Mouse (Mus musculus) fat pad, adult 2 months (tissue): Measurements from ENCODE around the gene Sycp1.

Experiments
- DNase-seq: peaks from one replicate; pipeline ENCODE4 v3.0.0-alpha.2; 2011; ENCODE audit warnings: low read depth, low spot score; ENCODE audit errors: extremely low read depth

Sycp1 gene

DNA sequence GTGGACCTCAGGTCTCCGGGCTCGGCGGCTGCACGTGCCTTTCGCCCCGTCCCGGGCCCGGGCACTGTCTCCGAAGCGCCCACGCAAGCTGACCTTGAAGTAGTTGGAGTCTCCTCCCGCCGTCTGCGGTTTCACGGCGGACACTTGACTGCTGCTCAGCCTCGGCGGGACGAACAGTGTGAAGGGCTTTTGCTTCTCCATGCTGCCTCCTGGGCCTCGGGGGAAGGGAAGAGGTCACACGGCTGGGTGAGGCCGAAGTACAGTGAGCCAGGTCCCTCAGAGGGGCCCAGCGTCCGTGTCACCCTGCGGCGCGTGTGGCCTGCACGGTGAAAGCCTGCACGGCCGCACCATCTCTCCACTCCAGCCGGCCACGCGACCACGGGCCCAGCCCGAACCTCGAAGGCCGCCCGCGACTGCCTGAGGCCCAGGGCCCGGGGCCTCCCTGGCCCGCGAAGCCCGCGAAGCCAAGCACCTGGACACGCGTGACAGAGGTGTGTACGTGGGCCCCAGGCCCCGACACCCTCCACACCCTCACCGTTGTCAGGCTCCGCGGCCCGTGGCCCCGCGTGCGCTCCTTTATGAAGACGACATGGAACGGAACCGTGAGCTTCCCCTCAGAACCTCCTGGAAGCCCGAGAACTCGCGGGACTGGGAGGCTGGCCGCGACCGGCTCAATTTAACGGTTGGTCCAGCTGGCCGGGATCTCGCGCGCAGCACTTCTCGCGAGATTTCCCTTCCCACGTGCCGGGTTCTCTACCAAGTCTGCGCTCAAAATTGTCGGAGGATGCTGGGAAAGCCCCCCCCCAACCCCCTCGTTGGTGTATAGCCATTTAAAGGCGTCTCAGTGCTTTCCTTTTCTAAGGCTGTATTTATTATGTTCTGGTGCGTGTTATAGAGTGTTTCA lies at the start of gene Sycp1:
Sycp1 (minus strand) TSS at position 650 of the 904 bp plus-strand sequence.
- no peak for DNase-seq

DNA sequence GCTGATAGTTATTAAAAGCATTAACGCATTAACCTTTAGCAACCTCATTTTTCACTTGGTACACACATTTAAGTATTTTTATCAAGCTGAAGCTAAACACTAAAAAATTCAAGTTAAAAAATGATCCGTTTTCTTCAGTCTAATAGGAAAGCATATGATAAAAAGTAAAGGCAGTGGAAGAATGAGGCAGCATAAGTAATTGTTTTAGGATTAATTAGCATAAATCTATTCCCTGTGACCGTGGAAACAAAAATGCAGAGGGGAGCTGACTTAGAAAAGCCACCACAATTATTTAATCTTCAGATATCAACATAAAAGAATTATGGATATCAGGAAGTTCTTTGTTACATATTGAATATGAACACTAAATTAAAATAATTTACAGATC lies 44.4 kb upstream of the Sycp1 start:
- no peak for DNase-seq

DNA sequence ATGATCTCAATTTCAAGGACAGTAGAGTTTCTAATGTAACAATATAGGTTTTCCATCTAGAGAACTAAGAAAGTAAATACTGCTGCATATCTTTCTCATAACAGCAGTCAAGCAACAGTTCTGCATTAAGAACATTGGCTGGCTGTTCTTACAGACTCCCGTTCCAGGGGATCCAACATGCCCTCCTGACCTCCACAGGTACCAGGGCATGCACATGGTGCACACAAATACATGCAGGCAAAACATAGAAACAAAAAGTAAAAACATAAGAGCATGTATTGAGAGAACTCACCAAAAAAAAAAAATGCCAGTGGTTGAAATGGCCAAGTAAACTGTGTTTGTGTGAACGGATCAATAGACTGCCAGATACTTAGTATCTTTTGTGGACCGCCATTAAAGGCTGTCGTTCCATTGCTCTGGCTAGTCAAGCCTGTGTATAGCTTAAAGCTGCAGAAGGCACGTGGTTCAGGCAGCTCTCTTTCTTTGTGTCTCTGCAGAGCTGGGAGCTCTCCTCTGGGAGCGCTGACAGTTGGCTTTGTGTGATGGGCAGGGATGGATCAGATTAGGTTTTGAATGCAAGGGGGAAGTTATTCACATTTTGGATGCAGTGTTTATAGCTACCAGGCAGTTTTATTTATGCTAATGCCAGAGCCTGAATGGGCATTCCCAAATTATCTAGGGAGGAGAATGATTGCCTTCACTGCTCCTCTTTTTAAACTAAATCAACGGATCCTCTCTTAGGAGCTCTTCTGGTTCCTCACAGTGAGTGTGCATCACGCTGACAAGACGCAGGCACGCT lies 43.8 kb upstream of the Sycp1 start:
- DNase-seq, result no peak

DNA sequence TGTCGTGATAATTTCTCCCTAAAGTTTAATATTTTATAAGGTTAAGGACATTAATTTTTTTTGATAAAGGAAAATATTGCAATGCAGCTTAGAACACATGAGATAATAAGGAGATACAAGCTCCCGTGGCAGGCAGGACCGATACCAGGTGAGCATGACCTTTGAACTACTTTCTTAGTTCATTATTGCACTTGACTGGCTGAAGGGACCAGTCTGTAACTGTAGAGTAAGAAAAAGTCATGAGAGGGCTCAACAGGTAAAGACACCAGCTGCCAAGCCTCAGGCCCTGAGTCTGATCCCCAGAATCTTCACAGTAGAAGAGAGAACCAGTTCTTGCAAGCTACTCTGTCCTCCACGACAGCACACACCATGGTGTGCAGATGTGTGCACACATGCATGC lies 41.0 kb upstream of the Sycp1 start:
- no peak for DNase-seq

DNA sequence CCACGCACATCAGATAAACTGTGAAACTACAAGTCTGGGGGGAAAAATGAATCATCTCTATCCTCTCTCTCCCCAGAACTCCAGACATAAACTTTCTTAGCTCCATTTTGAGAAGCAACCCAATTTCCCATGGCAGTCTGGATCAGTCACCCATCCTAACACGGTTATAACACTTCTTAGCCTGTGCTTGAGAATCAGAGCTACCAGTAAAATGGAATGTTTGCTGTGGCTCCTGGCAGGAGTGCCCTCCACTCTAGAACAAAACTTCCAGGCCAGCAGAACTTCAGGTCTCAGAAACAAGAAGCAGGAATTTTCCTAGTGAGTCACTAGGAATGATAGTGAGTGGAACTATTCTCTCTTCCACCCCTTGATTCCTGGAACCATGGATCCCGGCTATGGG lies 34.6 kb upstream of the Sycp1 start:
- no peak for DNase-seq

DNA sequence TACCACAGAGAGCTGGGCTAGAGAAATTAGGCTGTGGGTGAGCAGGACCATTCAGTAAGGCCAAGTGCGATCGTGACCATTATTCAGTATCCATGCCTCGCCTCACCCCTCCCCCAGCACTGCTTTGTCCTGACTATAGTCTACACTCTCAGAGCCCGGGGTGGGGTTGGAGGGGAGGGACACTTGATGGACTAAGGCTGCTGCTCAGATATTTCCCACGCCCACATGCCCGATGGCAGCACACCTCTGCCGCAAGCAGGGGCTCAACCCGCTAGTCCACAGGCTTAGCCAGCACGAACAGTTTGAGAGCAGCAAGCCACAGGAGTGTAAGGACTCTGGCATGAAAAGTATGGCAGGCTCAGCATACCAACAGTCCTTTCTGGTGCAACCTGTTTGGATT lies 34.2 kb upstream of the Sycp1 start:
- no peak for DNase-seq

DNA sequence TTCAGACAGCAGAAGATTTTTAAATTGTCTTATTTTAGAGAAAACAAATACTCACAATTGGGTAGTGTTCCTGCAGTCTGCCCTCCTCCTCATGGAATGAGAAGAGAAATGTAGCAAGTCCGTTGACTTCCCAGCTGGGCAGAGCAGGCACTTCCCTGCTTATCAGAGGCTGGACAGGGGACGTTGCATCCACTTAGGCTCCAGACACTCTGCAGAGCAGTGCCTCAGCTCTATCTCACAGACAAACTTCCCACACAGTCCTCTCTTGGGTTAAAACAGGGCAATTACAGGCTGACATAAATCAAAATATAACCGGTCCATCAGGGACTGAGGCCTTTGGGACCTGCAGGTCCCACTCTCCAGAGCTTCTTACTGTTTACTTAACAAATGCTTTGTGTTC lies 28.1 kb upstream of the Sycp1 start, which contains the start of gene Nr1h5:
Nr1h5 (minus strand) TSS at position 101 of the 400 bp plus-strand sequence.
- DNase-seq, result no peak

DNA sequence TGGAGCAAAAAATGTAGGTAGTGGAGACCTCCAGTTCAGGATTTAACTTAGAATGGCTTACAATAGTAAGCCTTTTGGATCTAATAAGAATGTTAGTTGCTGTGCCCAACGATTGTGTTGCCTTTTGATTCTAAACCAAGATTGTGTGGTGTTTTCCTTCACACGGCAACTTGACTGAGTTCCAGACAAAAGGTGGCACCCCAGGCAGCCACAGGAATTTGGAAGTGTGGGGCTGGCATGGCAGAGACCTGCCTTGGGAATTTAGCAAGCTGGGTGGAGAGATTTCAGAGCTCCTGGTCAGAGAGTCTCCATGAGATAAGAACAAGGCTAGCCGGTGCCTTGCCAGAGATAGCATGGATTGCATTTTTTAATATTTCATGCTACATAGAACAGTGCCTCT lies 19.7 kb upstream of the Sycp1 start:
- DNase-seq, result no peak

DNA sequence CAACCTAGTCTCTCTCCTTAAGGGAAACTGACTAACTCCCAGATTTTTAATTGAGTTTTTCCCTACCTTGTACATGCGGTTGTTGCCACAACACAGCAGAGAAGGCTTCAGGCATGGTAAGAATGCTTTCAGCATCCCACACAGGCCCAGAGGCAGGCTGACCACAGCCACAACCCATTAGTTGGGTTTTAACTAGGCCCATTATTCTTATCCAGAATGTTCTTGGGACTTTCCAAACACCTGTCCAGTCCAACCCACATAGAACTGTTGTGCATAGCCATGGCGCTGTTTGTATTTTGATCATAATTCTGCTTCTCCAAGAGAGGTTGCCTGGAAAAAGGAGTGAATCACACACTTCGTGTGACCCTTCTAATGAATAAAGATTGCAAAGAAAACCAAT lies 19.2 kb upstream of the Sycp1 start:
- DNase-seq, result no peak

DNA sequence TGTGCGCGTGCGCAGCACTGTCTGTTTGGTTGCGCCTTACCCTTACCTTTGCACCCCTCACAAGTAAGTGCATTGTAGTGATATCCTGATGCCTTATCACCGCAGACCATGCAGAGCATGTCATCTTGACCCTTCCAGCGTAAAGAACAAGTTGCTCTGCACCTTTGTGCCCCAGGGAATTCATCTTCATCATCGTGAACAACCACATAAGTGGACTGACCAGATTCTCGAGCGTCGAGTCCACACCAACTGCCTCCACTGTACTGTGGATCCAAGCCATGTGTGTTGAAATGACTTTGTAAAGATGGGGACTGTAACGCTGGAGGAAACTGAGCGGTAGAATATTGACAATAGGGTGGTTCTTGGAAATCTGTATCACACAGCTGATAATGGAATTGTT lies 18.6 kb upstream of the Sycp1 start:
- no peak for DNase-seq

DNA sequence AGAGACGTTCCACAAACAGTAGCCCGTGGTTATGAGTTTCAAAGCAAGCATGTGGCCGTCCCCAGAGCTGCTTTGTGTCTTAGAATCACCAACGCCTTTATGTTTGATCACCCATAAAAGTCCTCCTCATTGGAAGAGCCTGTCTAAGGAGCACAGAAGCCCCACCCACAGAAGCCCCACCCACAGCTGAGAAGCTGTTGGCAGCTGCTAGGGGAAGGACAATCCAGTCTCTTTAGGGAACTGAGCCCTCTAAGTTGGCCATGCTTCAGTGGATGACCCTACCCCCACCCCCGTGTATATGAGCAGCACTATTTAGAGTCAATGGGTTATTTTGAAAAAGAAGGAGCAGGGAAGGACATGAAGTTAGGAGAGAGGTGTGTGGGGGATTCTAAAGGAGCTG lies 11.0 kb upstream of the Sycp1 start:
- no peak for DNase-seq

DNA sequence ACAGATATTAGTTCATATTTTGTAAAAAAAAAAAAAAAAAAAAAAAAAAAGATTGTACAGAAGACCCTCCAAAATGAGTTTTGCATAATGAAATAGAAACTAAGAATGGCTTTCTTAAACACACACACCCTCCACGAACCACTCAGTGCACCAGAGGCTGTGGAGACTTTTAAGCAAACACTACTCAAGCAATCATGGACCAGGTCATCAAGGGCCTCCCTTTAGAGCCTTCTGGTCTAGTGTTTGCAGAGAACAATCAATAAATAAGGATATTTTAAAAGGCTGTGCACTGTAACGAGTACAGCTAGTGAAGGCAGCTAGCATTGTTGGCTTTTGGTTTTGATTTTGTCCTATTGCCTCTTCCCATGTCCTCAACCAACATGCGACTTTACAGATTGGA lies 10.4 kb upstream of the Sycp1 start:
- no peak for DNase-seq

DNA sequence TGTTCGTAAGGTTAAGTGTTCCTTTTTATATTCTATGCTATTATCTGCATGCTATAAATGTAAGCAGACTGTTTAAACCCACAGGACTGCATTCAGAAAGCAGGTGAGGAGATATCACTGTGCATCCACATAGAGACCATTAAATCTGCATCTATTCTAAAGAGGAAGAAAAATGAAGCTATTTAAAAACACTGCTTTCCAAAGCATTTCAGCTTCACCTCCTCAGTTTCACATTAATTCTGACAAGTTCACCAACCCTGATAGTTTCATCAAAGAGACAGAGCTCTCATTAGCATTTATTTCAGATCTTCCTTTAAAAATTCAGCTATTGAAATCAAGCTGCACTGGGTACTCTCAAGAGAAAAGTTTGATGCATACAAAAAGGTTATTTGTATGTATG lies 2.2 kb upstream of the Sycp1 start:
- no peak for DNase-seq

DNA sequence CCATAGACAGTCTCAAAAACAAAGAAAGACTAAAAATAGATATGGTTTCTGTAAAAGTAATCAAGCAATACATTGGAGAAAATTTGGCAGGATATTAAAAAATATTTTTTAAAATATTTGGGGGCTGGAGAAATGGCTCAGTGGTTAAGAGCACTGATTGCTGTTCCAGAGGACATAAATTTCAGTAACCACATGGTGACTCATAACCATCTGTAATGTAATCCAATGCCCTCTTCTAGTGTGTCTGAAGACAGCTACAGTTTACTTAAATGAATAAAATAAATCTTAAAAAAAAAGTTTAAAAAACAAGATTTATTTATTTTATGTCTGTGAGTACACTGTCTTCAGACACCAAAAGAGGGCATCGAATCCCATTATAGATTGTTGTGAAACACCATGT lies 36.8 kb downstream of the Sycp1 start:
- no peak for DNase-seq

DNA sequence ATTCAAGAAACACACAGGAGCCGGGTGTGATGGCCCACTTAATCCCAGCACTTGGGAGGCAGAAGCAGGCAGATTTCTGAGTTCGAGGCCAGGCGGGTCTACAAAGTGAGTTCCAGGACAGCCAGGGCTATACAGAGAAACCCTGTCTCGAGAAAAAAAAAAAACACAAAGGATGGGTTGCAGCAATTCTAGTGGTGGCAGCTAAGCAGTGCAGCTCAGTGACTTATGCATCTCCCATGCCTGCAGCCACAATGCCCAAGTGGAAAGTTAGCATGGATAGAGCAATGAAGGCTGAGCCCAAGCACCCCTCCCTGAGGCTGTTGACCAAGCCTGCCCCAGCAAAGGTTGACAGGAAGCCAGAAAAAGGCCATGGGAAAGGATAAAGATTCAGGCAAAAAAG lies 55.4 kb downstream of the Sycp1 start:
- no peak for DNase-seq

DNA sequence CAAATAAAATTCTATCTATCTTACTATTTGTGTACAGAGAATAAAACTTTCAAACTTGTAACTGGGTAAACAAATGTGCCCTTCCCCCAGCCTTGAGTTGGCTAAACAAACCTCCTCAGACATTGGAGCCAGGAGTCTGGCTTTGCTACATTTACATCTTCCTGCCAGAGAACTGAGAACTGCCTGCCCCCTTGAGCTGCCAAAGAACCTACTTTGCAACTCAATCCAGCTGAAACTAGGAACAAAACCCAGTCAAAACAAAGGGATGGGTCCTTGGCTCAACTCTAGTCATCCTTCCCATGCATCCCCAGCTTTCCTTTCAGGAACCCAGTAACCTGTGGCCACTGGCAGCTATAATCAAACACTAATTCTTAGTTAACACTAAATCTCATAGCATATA lies 87.2 kb downstream of the Sycp1 start:
- no peak for DNase-seq

DNA sequence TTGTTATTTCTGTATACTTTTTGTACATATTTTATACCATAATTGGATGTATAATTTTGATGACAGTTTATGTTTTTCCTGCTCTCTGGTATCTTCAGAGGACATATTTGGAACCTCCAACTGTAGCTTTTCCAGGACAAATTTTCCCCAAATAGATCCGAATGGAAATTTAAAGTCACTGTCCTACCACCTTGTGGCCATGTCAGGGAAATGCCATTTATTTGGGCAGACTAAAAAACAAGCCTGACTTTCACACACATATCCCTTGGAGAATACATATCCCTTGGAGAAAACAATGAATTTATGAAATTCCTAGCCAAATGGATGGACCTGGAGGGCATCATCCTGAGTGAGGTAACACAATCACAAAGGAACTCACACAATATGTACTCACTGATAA lies 93.5 kb downstream of the Sycp1 start:
- no peak for DNase-seq

DNA sequence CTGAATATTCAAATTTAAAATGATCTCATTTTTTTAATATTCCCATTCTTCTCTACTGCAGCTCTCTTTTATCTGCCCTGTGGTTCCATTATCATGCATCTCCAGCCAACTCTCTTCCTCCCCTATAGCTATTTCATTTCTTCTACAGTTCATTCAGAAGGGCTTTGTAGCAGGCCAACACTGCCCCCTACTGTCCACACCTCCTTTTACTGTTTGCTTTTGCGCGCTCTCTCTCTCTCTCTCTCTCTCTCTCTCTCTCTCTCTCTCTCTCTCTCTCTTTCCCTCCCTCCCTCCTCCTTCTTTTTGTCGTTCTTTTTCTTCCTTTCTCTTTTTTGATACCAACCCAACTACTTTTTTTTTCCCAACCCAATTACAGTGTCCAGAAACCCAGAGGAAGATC lies 132.0 kb downstream of the Sycp1 start:
- DNase-seq, result no peak

DNA sequence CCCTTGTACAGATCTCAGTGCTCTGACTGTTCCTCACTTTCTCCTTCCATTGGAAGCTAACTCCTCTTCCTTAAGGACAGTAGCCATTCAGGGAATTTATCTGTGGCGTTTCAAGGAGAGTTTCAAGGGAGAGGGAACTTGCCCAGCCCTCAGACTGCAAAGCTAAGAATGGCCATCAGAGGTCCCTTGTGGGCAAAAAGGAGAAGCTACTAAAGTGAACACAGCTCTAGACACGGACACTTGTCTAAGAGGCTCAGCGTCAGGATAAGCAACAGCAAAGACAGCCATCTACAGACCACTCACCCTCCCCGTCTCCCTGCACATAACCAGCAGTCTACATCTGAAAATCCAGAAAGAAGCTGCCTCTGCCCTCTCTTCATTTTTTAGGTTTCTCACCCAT lies 148.5 kb downstream of the Sycp1 start:
- DNase-seq, result no peak

DNA sequence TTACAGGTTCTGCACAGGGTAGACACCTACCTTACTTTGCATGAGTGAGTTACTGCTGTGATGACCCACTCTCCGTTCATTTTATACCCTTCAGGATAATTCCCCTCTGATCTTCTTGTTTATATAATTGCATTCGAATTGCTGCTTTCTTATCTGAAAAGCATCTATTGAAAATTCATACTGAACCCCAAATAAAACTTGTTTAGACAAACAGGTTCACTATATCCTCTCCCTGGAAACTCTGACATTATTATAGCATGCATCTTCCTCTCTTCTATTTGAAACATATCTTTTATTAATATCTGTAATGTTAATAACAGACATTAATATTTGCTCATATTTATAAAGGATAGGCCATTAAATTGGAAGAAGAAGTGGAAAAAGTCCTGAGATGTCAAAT lies 153.3 kb downstream of the Sycp1 start, which contains the start of gene Tshb:
Tshb (minus strand) TSS at position 101 of the 400 bp plus-strand sequence.
- DNase-seq, result no peak

DNA sequence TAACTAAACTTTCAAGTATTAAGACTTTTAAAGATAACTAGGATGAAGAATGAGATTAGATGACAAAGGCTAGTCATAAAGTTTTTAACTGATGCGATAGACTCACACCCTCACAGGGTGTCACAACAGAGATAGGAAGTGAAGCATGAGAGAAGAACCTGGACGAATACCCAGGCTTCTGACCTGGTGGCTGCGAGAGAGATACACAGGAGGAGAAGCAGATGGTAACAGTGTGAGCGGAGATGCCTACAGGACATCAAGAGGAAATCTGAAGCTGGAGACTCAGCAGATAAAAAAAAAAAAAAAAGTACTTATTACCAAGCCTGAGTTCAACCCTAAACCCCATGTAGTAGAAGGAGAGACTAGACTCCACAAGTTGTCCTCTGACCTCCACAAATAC lies 162.9 kb downstream of the Sycp1 start:
- DNase-seq, result no peak
